Mouse (Mus musculus) intestine, embryonic 14.5 days (tissue): ENCODE results near the gene Slc9a2. TPM values are rescaled to one million over a fixed set of nuclear protein-coding genes. Genes with fewer than 3 reads are reported as not detected.
"Not testable (repeated sequence)": the region's sequence is repeated elsewhere in the genome, so short reads cannot be mapped to it uniquely, and the experiment has no call there.

ENCODE experiments used
- ATAC-seq: fragments of 200-750 bp; cut with Nextera tagmentation; replicated peaks from 2 replicates; pipeline ENCODE4 v1.8.0; 2017; ENCODE audit warnings: low read depth, moderate number of reproducible peaks, moderate TSS enrichment, moderate library complexity; ENCODE audit not compliant: low FRiP score, low TSS enrichment
- DNase-seq: peaks from one replicate; pipeline ENCODE4 v3.0.0-alpha.2; 2018; ENCODE audit warnings: low spot score
- H3K27ac ChIP-seq: fragments of 300-500 bp; sonication (generic); 2 replicates; pipeline ENCODE4 v1.5.1; 2014; ENCODE audit warnings: low read depth, mild to moderate bottlenecking, control low read depth
- H3K27me3 ChIP-seq: fragments of 300-500 bp; sonication (generic); replicated peaks from 2 replicates; pipeline ENCODE4 v1.6.1; 2014; ENCODE audit warnings: low read length, control low read depth; ENCODE audit not compliant: control insufficient read depth, insufficient read depth
- H3K36me3 ChIP-seq: fragments of 300-500 bp; sonication (generic); 2 replicates; pipeline ENCODE4 v1.6.1; 2014; ENCODE audit warnings: low read length, control low read depth; ENCODE audit not compliant: control insufficient read depth, insufficient read depth
- H3K4me1 ChIP-seq: fragments of 300-500 bp; sonication (generic); replicated peaks from 2 replicates; pipeline ENCODE4 v1.6.1; 2014; ENCODE audit warnings: low read length, control low read depth, mixed read lengths; ENCODE audit not compliant: control insufficient read depth, insufficient read depth
- H3K4me2 ChIP-seq: fragments of 300-500 bp; sonication (generic); 2 replicates; pipeline ENCODE4 v1.6.1; 2014; ENCODE audit warnings: low read length
- H3K4me3 ChIP-seq: fragments of 300-500 bp; sonication (generic); 2 replicates; pipeline ENCODE4 v1.5.1; 2014; ENCODE audit warnings: low read depth, low read length, control low read depth, mixed read lengths
- H3K9ac ChIP-seq: fragments of 300-500 bp; sonication (generic); 2 replicates; pipeline ENCODE4 v1.6.1; 2014; ENCODE audit warnings: mild to moderate bottlenecking, low read length
- H3K9me3 ChIP-seq: fragments of 300-500 bp; sonication (generic); 2 replicates; pipeline ENCODE4 v1.6.1; 2016; ENCODE audit warnings: low read length, control low read depth; ENCODE audit not compliant: control insufficient read depth
- WGBS: fragments of 180-500 bp; shearing (Covaris S2); extraction: QIAGEN DNeasy Blood & Tissue Kit; methylation state at CpG from one replicate; pipeline ENCODE4 v1.1.7; 2014; 5-methylcytosine and 5-hydroxymethylcytosine counted together
- polyA plus RNA-seq: library from polyadenylated mRNA; unstranded; fragments of >200 nt; fragmentation: Nextera tagmentation; extraction: Ambion mirVana; gene quantifications from 2 replicates; pipeline ENCODE4 v1.2.1, GENCODE M21; 2014

Slc9a2 gene
- polyA plus RNA-seq, 1 experiment from 2014 or later = 0.20 TPM

DNA sequence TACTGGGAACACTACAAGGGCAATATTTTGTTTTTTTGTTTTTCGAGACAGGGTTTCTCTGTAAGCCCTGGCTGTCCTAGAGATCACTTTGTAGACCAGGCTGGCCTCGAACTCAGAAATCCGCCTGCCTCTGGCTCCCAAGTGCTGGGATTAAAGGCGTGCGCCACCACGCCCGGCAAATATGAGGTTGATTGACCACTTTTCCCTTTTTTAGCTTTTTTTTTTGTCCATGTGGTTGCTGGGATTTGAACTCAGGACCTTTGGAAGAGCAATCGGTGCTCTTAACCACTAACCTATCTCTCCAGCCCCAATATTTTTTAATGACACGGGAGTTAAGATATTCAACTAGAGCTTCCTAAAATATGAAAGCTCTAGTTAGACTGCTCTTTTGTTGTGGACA is 57.9 kb downstream of the Slc9a2 start:
- 95% methylated on average over 9 of the region's 9 CpGs for WGBS
- not testable (repeated sequence) for H3K4me1 ChIP-seq, DNase-seq, H3K27me3 ChIP-seq, H3K36me3 ChIP-seq, ATAC-seq, H3K9me3 ChIP-seq, H3K4me3 ChIP-seq, H3K9ac ChIP-seq, H3K27ac ChIP-seq, H3K4me2 ChIP-seq

DNA sequence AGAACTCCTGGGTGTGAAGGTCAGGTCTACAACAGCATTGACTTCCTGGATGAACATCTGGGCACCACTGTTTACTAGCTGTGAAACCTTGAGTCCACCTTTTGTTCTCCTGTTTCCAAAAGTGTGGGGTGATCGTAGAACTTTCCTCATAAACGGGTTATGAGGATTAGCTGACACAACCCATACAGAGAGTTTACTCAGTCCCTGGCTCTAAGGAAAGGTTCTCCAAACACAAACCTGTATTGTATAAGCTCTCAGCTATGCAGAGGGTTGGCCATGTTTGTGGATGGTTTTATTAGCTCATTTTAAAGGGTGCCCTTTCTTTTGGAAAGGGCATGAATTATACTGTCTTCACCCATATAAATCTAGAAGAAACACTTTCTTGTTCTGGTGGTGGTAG is 60.4 kb downstream of the Slc9a2 start:
- no peak overlapping the region for H3K4me2 ChIP-seq
- H3K9ac ChIP-seq = no peak overlapping the region
- H3K4me1 ChIP-seq = no peaks in the 10 kb centered on the region
- DNase-seq = no peak
- no peaks in the 10 kb centered on the region for H3K9me3 ChIP-seq
- ATAC-seq = no peak
- 52% methylated on average over 2 of the region's 2 CpGs for WGBS
- no peak overlapping the region for H3K4me3 ChIP-seq
- no peaks in the 10 kb centered on the region for H3K27me3 ChIP-seq
- no peak overlapping the region for H3K27ac ChIP-seq
- H3K36me3 ChIP-seq = no peaks in the 10 kb centered on the region

DNA sequence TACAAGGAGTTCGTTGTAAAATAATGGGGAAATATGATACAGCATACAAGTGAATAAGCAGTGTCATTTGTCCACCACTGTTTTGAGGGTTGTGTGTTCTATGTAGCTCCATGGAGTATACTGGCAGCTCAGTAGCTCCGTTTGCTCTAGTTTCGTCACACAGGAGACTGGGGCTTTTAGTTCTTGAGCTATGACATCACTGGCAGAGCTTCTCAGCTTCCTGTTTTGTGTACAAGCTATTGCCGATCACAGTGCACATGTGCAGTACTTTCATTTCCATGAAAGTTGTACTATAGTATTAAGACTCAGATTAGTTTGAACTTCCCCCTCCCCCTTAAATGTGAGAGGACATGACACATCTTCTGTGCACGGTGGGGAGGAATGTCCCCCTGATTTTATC is 65.7 kb downstream of the Slc9a2 start:
- Histone ChIP-seq H3K9me3 (no peaks in the 10 kb centered on the region), H3K4me3 (no peak overlapping the region), H3K4me1 (no peaks in the 10 kb centered on the region), H3K27ac (no peak overlapping the region), H3K36me3 (no peaks in the 10 kb centered on the region), H3K27me3 (no peaks in the 10 kb centered on the region), H3K9ac (no peak overlapping the region), H3K4me2 (no peak overlapping the region)
- DNase-seq (no peak), ATAC-seq (no peak)
- 75% methylated on average over 5 of the region's 5 CpGs for WGBS

- Histone ChIP-seq H3K4me1 (no peaks in the 10 kb centered on the region), H3K36me3 (no peaks in the 10 kb centered on the region), H3K4me2 (no peak overlapping the region), H3K27ac (no peak overlapping the region), H3K27me3 (no peaks in the 10 kb centered on the region), H3K9ac (no peak overlapping the region), H3K9me3 (no peaks in the 10 kb centered on the region), H3K4me3 (no peak overlapping the region)
- ATAC-seq (no peak), DNase-seq (no peak)
- 83% methylated on average over 6 of the region's 6 CpGs for WGBS
Observed at GRCm38 (mm10) chr1:40759751-40760445, 79.5 kb downstream of the Slc9a2 start.

- H3K4me3 ChIP-seq = no peak overlapping the region
- H3K4me2 ChIP-seq = no peak overlapping the region
- H3K27ac ChIP-seq = no peak overlapping the region
- WGBS = 97% methylated on average over 1 of the region's 1 CpGs
- H3K9me3 ChIP-seq = no peaks in the 10 kb centered on the region
- H3K36me3 ChIP-seq = no peaks in the 10 kb centered on the region
- ATAC-seq (no peak), DNase-seq (no peak)
- H3K9ac ChIP-seq = no peak overlapping the region
- no peaks in the 10 kb centered on the region for H3K4me1 ChIP-seq
- no peaks in the 10 kb centered on the region for H3K27me3 ChIP-seq
Observed at GRCm38 (mm10) chr1:40764042-40764441, 83.7 kb downstream of the Slc9a2 start.

DNA sequence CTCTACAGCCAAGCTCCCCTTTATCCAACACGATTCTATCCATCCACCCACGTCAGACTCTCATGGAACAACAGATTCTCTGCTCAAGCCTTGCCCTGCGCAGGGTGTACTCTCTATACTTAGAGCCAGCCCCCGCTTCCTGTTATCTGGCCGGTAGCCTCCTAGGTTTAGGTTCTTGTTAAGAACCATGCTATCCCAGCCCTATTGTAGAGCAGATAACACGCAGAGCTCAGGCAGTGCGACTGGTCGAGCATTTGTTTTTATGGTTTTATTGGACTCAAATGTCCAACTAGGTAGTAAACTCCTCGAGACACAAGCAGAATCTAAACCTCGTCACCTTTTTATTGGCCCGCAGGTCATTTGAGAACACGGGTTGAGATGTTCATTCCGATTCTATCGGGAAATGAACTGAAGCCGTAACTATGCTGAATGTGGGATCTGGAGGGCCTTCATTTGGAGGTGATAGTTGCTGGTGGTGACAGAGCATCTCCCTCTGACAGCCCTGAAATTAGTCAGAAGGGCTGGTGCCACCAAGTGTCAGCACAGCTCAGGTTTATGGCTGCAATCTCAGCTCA is 84.4 kb downstream of the Slc9a2 start:
- WGBS = 46% methylated on average over 15 of the region's 15 CpGs
- DNase-seq = peak; percentile 56
- Histone ChIP-seq H3K4me1 (no peaks in the 10 kb centered on the region), H3K4me2 (no peak overlapping the region), H3K9me3 (no peaks in the 10 kb centered on the region), H3K9ac (no peak overlapping the region), H3K36me3 (no peaks in the 10 kb centered on the region), H3K27me3 (no peaks in the 10 kb centered on the region), H3K4me3 (no peak overlapping the region), H3K27ac (no peak overlapping the region)
- peak; percentile 71; the same call in 1 of the 2 replicates for ATAC-seq

GRCm38 (mm10) chr1:40765521-40765920 is 85.1 kb downstream of the Slc9a2 start:
- H3K4me2 ChIP-seq = no peak overlapping the region
- no peaks in the 10 kb centered on the region for H3K36me3 ChIP-seq
- H3K9ac ChIP-seq = no peak overlapping the region
- WGBS = 76% methylated on average over 12 of the region's 12 CpGs
- ATAC-seq (no peak), DNase-seq (no peak)
- H3K27ac ChIP-seq = no peak overlapping the region
- no peaks in the 10 kb centered on the region for H3K4me1 ChIP-seq
- H3K4me3 ChIP-seq = no peak overlapping the region
- no peaks in the 10 kb centered on the region for H3K9me3 ChIP-seq
- H3K27me3 ChIP-seq = no peaks in the 10 kb centered on the region

- Histone ChIP-seq H3K27ac (no peak overlapping the region), H3K36me3 (no peaks in the 10 kb centered on the region), H3K9me3 (no peaks in the 10 kb centered on the region), H3K9ac (no peak overlapping the region), H3K4me1 (no peaks in the 10 kb centered on the region), H3K4me3 (no peak overlapping the region), H3K27me3 (no peaks in the 10 kb centered on the region), H3K4me2 (no peak overlapping the region)
- 87% methylated on average over 18 of the region's 18 CpGs for WGBS
- DNase-seq (no peak), ATAC-seq (no peak)
Observed at GRCm38 (mm10) chr1:40767588-40767987, 87.2 kb downstream of the Slc9a2 start.

GRCm38 (mm10) chr1:40768606-40769005 is 88.2 kb downstream of the Slc9a2 start:
- Histone ChIP-seq H3K9ac (no peak overlapping the region), H3K27me3 (no peaks in the 10 kb centered on the region), H3K4me3 (no peak overlapping the region), H3K4me1 (no peaks in the 10 kb centered on the region), H3K36me3 (0 out of 2 replicates have a peak, but pooled peaks cover 1% of the 10 kb centered on the region), H3K4me2 (no peak overlapping the region), H3K27ac (no peak overlapping the region), H3K9me3 (no peaks in the 10 kb centered on the region)
- DNase-seq = peak; percentile 71
- no peak for ATAC-seq
- WGBS = 32% methylated on average over 6 of the region's 6 CpGs
